Mouse (Mus musculus) CD4-positive naive resting alpha-beta T cell, adult 76 days (primary cell): Measurements from ENCODE around the gene Il2. TPM values are rescaled to one million over a fixed set of nuclear protein-coding genes. Genes with fewer than 3 reads are reported as not detected.

Experiments
- total RNA-seq: library from RNA; stranded (reverse); gene quantifications from one replicate; pipeline ENCODE4 v1.2.4, GENCODE M21; 2023

Il2 gene
- not detected for total RNA-seq

DNA sequence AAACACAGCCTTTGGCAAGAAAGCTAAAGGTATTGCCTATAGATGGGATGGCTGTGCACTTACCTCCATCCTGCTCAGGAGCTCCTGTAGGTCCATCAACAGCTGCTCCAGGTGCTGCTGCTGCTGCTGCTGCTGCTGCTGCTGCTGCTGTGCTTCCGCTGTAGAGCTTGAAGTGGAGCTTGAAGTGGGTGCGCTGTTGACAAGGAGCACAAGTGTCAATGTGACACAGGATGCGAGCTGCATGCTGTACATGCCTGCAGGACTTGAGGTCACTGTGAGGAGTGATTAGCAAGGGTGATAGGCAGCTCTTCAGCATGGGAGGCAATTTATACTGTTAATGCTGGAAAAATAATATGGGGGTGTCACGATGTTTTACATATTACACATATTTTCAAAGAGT is at the start of gene Il2:
Gene Il2 (minus strand): TSS at position 305 of the 400 bp plus-strand sequence.

Other genes with a start within 250 kb of the Il2 start
- gene Adad1, start 62.4 kb downstream of the Il2 start, total RNA-seq = not detected
- gene Il21, start 106.7 kb upstream of the Il2 start, total RNA-seq = not detected
- 2.2 TPM for gene Bbs12, start 186.6 kb upstream of the Il2 start, total RNA-seq
- gene Cetn4, start 186.7 kb upstream of the Il2 start, total RNA-seq = not detected
- 1.5 TPM for gene Fgf2, start 222.4 kb upstream of the Il2 start, total RNA-seq